Mouse (Mus musculus) embryonic facial prominence, embryonic 10.5 days (tissue): ENCODE results near the gene Zfand5. TPM values are rescaled to one million over a fixed set of nuclear protein-coding genes. Genes with fewer than 3 reads are reported as not detected.
"Not testable (repeated sequence)": the region's sequence is repeated elsewhere in the genome, so short reads cannot be mapped to it uniquely, and the experiment has no call there.

ENCODE experiments used
- DNase-seq: peaks from one replicate; pipeline ENCODE4 v3.0.0-alpha.2; 2017; ENCODE audit warnings: low spot score
- H3K27ac ChIP-seq: fragments of 300-500 bp; sonication (generic); replicated peaks from 2 replicates; pipeline ENCODE4 v1.5.1; 2016; ENCODE audit warnings: mild to moderate bottlenecking
- H3K27me3 ChIP-seq: fragments of 300-500 bp; sonication (generic); replicated peaks from 2 replicates; pipeline ENCODE4 v1.6.1; 2016; ENCODE audit warnings: low read depth, mild to moderate bottlenecking; ENCODE audit not compliant: poor library complexity, severe bottlenecking
- H3K36me3 ChIP-seq: fragments of 300-500 bp; sonication (generic); replicated peaks from 2 replicates; pipeline ENCODE4 v1.6.1; 2016; ENCODE audit warnings: mild to moderate bottlenecking, moderate library complexity
- H3K4me1 ChIP-seq: fragments of 300-500 bp; sonication (generic); 2 replicates; pipeline ENCODE4 v1.6.1; 2016
- H3K4me3 ChIP-seq: fragments of 300-500 bp; sonication (generic); 2 replicates; pipeline ENCODE4 v1.5.1; 2016; ENCODE audit warnings: mild to moderate bottlenecking, moderate library complexity
- H3K9me3 ChIP-seq: fragments of 300-500 bp; sonication (generic); 2 replicates; pipeline ENCODE4 v1.6.1; 2016; ENCODE audit warnings: mild to moderate bottlenecking
- WGBS: fragments of 180-500 bp; shearing (Covaris S2); methylation state at CpG from one replicate; pipeline ENCODE4 v1.1.7; 2016; 5-methylcytosine and 5-hydroxymethylcytosine counted together
- polyA plus RNA-seq: library from polyadenylated mRNA; unstranded; fragments of >200 nt; fragmentation: Nextera tagmentation; extraction: Ambion mirVana; gene quantifications from 2 replicates; pipeline ENCODE4 v1.2.1, GENCODE M21; 2016

The Zfand5 gene
- polyA plus RNA-seq, 1 experiment from 2014 or later: 96.3 TPM

- Histone ChIP-seq H3K4me1 (peaks cover 14% of the 10 kb centered on the region), H3K36me3 (peaks cover 51% of the 10 kb centered on the region), H3K27me3 (no peaks in the 10 kb centered on the region), H3K9me3 (no peaks in the 10 kb centered on the region), H3K27ac (no peak overlapping the region), H3K4me3 (no peak overlapping the region)
- DNase-seq: no peak
Observed at GRCm38 (mm10) chr19:21276317-21276716, 4.2 kb downstream of the Zfand5 start.

GRCm38 (mm10) chr19:21286421-21287097 lies 14.5 kb downstream of the Zfand5 start:
- no peaks in the 10 kb centered on the region for H3K27me3 ChIP-seq
- no peak overlapping the region for H3K27ac ChIP-seq
- H3K36me3 ChIP-seq: peaks cover 64% of the 10 kb centered on the region
- H3K4me1 ChIP-seq: no peaks in the 10 kb centered on the region
- no peak overlapping the region for H3K4me3 ChIP-seq
- 76% methylated on average over 3 of the region's 3 CpGs for WGBS
- peaks cover 8% of the 10 kb centered on the region; the same call in 1 of the 2 replicates for H3K9me3 ChIP-seq
- no peak for DNase-seq

GRCm38 (mm10) chr19:21297411-21297810 lies 25.3 kb downstream of the Zfand5 start:
- DNase-seq: no peak
- Histone ChIP-seq H3K27ac (no peak overlapping the region), H3K4me3 (no peak overlapping the region), H3K4me1 (no peaks in the 10 kb centered on the region), H3K9me3 (no peaks in the 10 kb centered on the region), H3K27me3 (no peaks in the 10 kb centered on the region), H3K36me3 (no peaks in the 10 kb centered on the region)
- WGBS: 95% methylated on average over 4 of the region's 4 CpGs

GRCm38 (mm10) chr19:21301787-21302186 lies 29.7 kb downstream of the Zfand5 start:
- Histone ChIP-seq H3K9me3 (no peaks in the 10 kb centered on the region), H3K27me3 (no peaks in the 10 kb centered on the region), H3K36me3 (no peaks in the 10 kb centered on the region), H3K27ac (no peak overlapping the region), H3K4me1 (no peaks in the 10 kb centered on the region), H3K4me3 (no peak overlapping the region)
- 68% methylated on average over 3 of the region's 3 CpGs for WGBS
- DNase-seq: no peak

GRCm38 (mm10) chr19:21307755-21308154 lies 35.7 kb downstream of the Zfand5 start:
- no peaks in the 10 kb centered on the region for H3K36me3 ChIP-seq
- H3K27me3 ChIP-seq: no peaks in the 10 kb centered on the region
- no peaks in the 10 kb centered on the region for H3K9me3 ChIP-seq
- no peak for DNase-seq
- no peak overlapping the region for H3K27ac ChIP-seq
- whole genome bisulfite sequencing: 94% methylated on average over 3 of the region's 3 CpGs
- no peak overlapping the region for H3K4me3 ChIP-seq
- H3K4me1 ChIP-seq: no peaks in the 10 kb centered on the region

- not testable (repeated sequence) for H3K27ac ChIP-seq, H3K4me1 ChIP-seq, H3K4me3 ChIP-seq, H3K36me3 ChIP-seq, DNase-seq, H3K9me3 ChIP-seq, H3K27me3 ChIP-seq
- WGBS: 87% methylated on average over 5 of the region's 5 CpGs
Observed at GRCm38 (mm10) chr19:21310364-21310763, 38.3 kb downstream of the Zfand5 start.

- 84% methylated on average over 3 of the region's 3 CpGs for WGBS
- Histone ChIP-seq H3K27ac (no peak overlapping the region), H3K4me1 (no peaks in the 10 kb centered on the region), H3K27me3 (no peaks in the 10 kb centered on the region), H3K4me3 (no peak overlapping the region), H3K9me3 (no peaks in the 10 kb centered on the region), H3K36me3 (no peaks in the 10 kb centered on the region)
- DNase-seq: no peak
Observed at GRCm38 (mm10) chr19:21315701-21316100, 43.6 kb downstream of the Zfand5 start.

GRCm38 (mm10) chr19:21319618-21320017 lies 47.5 kb downstream of the Zfand5 start:
- Histone ChIP-seq H3K36me3 (no peaks in the 10 kb centered on the region), H3K27me3 (no peaks in the 10 kb centered on the region), H3K4me3 (no peak overlapping the region), H3K27ac (no peak overlapping the region), H3K4me1 (no peaks in the 10 kb centered on the region), H3K9me3 (no peaks in the 10 kb centered on the region)
- DNase-seq: no peak
- WGBS: 91% methylated on average over 1 of the region's 1 CpGs

- no peaks in the 10 kb centered on the region for H3K4me1 ChIP-seq
- no peak for DNase-seq
- no peak overlapping the region for H3K4me3 ChIP-seq
- H3K27me3 ChIP-seq: no peaks in the 10 kb centered on the region
- WGBS: 89% methylated on average over 3 of the region's 3 CpGs
- 0 out of 2 replicates have a peak, but pooled peaks cover 3% of the 10 kb centered on the region for H3K9me3 ChIP-seq
- H3K27ac ChIP-seq: no peak overlapping the region
- no peaks in the 10 kb centered on the region for H3K36me3 ChIP-seq
Observed at GRCm38 (mm10) chr19:21325333-21325732, 53.3 kb downstream of the Zfand5 start.

GRCm38 (mm10) chr19:21328951-21329350 lies 56.9 kb downstream of the Zfand5 start:
- 81% methylated on average over 9 of the region's 9 CpGs for WGBS
- Histone ChIP-seq H3K27ac (no peak overlapping the region), H3K4me3 (no peak overlapping the region), H3K27me3 (no peaks in the 10 kb centered on the region), H3K4me1 (no peaks in the 10 kb centered on the region), H3K36me3 (no peaks in the 10 kb centered on the region), H3K9me3 (0 out of 2 replicates have a peak, but pooled peaks cover 3% of the 10 kb centered on the region)
- no peak for DNase-seq

GRCm38 (mm10) chr19:21329770-21330169 lies 57.7 kb downstream of the Zfand5 start:
- H3K36me3 ChIP-seq: no peaks in the 10 kb centered on the region
- no peak for DNase-seq
- H3K4me1 ChIP-seq: no peaks in the 10 kb centered on the region
- 75% methylated on average over 5 of the region's 5 CpGs for WGBS
- H3K4me3 ChIP-seq: no peak overlapping the region
- H3K27me3 ChIP-seq: no peaks in the 10 kb centered on the region
- no peak overlapping the region for H3K27ac ChIP-seq
- H3K9me3 ChIP-seq: 0 out of 2 replicates have a peak, but pooled peaks cover 3% of the 10 kb centered on the region

GRCm38 (mm10) chr19:21330305-21331115 lies 58.4 kb downstream of the Zfand5 start:
- Histone ChIP-seq H3K4me3 (no peak overlapping the region), H3K4me1 (no peaks in the 10 kb centered on the region), H3K9me3 (0 out of 2 replicates have a peak, but pooled peaks cover 3% of the 10 kb centered on the region), H3K27me3 (no peaks in the 10 kb centered on the region), H3K36me3 (no peaks in the 10 kb centered on the region), H3K27ac (no peak overlapping the region)
- DNase-seq: no peak
- 91% methylated on average over 6 of the region's 6 CpGs for WGBS

GRCm38 (mm10) chr19:21331621-21332155 lies 59.6 kb downstream of the Zfand5 start:
- Histone ChIP-seq H3K27ac (no peak overlapping the region), H3K9me3 (0 out of 2 replicates have a peak, but pooled peaks cover 3% of the 10 kb centered on the region), H3K4me1 (no peaks in the 10 kb centered on the region), H3K36me3 (no peaks in the 10 kb centered on the region), H3K27me3 (no peaks in the 10 kb centered on the region), H3K4me3 (no peak overlapping the region)
- no peak for DNase-seq
- WGBS: 87% methylated on average over 11 of the region's 11 CpGs
